Mouse (Mus musculus): ENCODE measurements around the gene Usp39. TPM values are rescaled to one million over a fixed set of nuclear protein-coding genes. Genes with fewer than 3 reads are reported as not detected.

The Usp39 gene
- total RNA-seq (2021) = 10 to 100 TPM; 32.3 to 34.8 TPM

DNA sequence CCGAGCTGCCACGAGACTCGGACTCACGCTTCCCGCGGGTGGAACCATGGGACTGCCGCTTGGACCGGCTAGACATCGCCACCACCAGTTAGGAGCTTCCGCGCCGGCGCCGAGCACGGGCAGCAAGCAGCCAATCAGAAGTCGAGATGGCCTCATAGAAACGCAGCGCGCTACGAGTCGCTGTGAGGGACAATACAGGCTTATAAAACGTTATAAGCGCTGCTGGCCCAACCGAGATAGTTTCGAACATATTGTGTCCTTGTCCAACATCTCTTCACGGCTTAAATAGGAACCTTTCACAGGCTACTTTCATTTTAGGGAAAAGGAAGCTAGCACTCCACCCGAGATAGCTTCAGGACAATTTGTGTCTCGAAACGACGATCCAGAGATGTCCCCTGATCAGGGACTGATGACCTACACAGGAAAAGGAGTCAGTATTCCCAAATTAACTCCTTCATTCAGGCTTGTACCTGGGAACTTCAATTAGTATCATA, at the start of gene Usp39:
Gene Usp39, minus strand, starts transcription at position 111 of the 494 bp plus-strand sequence.
- intact Hi-C loops (cut with DNase I) = no loop called here
- peak; percentile 97 to 98 for DNase-seq (ENCODE audit: low spot score in 2 of 2)

DNA sequence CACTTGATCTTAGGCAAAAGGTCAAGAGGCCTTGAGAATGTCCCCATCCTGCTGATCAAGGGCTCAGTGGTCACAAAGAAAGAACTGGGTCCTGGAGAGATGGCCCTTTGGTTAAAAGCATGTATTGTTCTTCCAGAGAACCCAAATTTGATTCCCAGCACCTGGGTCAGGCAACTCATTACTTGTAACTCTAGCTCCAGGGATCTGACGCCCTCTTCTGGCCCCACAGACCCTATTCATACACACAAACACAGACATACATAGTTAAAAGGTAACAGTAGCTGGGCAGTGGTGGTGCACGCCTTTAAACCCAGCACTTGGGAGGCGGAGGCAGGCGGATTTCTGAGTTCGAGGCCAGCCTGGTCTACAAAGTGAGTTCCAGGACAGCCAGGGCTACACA, 47.4 kb upstream of the Usp39 start:
- no peak for DNase-seq (ENCODE audit: low spot score in 2 of 2)
- intact Hi-C loops (cut with DNase I) = no loop called here

GRCm38 (mm10) chr6:72390795-72391521, 46.0 kb upstream of the Usp39 start:
- no peak for DNase-seq (ENCODE audit: low spot score in 2 of 2)
- intact Hi-C loops (cut with DNase I) = no loop called here

DNA sequence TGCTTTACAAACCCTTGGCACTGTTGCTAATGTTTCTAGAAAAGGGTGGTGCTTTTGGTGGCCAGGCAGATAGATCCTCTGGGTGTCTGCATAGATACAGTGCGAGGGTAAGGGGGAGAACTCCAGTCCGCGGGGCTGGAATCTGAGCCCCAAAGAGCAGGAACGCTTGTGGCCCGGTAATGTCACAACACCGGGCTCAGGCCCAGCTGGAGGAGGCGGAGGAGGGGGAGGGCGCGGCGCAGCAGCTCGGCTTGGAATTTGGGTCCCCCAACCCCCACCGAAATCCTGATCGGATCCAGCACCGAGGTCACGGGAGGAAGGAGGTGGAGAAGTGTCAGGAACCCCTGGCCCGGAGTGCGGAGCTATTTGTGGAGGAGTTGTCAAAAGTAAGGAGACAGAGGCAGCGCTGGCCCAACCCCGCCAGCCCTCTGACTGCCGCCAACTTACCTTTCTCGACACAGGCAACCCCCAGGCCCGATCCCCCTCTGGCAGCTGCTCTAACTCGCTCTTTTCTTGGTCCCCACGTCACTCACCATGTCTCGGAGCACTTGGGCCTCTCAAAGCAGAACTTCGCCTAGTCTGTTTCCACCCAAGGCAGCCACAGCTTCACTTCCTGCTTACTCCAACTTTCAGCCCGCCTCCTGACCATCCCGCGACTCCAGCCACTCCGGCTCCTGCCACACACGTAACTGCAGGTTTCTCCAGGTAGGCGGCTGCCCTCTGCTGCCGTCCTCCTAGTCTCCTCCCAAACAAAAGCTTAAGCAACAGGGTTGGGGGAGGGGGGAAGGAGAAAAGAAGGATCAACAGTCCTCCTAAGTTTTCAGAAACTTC, 45.2 kb upstream of the Usp39 start, which contains the start of gene Vamp8:
Gene Vamp8, minus strand, starts transcription at position 763 of the 831 bp plus-strand sequence.
- DNase-seq (ENCODE audit: low spot score in 2 of 2) = peak in 1 of 2 experiments; percentile 38
- intact Hi-C loops (cut with DNase I) = no loop called here

- no peak for DNase-seq (ENCODE audit: low spot score in 2 of 2)
- intact Hi-C loops (cut with DNase I) = no loop called here
These were observed 44.5 kb upstream of the Usp39 start for GRCm38 (mm10) chr6:72389471-72389940.

DNA sequence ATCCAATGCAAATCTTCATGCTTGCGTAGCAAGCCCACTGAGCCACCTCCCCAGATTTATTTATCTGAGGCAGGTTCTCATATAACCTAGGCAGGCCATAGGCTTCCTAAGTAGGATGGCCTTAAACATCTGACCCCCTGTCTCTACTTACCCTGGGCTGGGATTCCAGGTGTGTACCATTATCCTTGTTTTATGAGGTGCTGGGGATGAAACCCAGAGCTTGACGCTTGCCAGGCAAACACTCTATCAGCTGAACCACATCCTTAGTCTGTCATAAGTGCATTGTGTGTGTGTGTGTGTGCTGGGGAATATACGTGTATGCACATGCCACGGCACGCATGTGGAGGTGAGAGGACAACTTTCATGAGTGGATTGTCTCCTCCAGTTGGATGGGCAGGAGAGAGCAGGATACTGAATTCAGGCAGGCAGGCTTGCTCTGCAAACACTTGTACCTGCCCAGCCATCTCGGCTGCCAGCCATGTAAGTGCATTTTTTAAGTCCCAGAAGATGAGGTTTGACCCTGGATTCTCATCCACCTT, 43.9 kb upstream of the Usp39 start:
- no peak for DNase-seq (ENCODE audit: low spot score in 2 of 2)
- intact Hi-C loops (cut with DNase I) = no loop called here

GRCm38 (mm10) chr6:72388266-72388665, 43.3 kb upstream of the Usp39 start:
- DNase-seq (ENCODE audit: low spot score in 2 of 2) = no peak
- intact Hi-C loops (cut with DNase I) = no loop called here

DNA sequence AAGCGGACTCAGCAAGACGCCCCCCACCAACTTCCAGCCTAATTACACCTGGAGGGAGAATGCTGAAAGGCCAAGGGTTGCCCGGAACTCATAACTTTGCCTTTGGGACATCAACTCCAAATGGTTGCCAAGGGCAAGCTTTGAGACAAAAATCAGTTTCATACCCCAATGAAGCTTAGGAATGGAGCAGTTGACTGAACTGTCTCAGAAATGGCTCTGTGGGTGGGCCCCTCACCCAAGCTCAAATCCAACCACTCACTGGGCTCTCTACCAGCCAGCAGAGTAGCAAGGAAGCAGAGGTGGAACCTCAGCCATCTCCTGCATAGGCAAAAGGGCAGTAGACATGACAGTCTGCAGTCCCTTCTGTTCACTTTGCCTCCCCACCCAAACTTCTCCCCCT, 42.8 kb upstream of the Usp39 start:
- intact Hi-C loops (cut with DNase I) = no loop called here
- no peak for DNase-seq (ENCODE audit: low spot score in 2 of 2)

GRCm38 (mm10) chr6:72386561-72386960, 41.6 kb upstream of the Usp39 start:
- intact Hi-C loops (cut with DNase I) = no loop called here
- DNase-seq (ENCODE audit: low spot score in 2 of 2) = no peak

DNA sequence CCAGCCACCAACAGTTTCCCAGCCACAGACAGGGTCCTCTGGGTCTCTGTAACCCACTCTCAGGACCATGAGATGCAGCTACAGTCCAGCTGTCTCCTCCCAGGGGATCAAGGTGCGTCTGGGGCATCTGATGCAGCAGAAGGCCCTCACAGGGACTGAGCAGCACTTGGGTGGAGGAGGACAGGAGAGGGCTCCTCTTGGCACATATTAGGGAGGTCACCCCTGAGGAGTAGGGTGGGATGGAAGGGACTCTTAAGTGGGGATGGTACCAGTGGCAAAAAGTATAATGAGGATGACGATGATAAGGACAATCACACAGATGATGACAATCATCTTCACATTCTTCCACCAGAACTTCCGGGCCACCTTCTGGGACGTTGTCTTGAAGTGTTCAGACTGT, 40.3 kb upstream of the Usp39 start:
- intact Hi-C loops (cut with DNase I) = no loop called here
- no peak for DNase-seq (ENCODE audit: low spot score in 2 of 2)

GRCm38 (mm10) chr6:72383952-72384351, 39.0 kb upstream of the Usp39 start:
- no peak for DNase-seq (ENCODE audit: low spot score in 2 of 2)
- intact Hi-C loops (cut with DNase I) = no loop called here

DNA sequence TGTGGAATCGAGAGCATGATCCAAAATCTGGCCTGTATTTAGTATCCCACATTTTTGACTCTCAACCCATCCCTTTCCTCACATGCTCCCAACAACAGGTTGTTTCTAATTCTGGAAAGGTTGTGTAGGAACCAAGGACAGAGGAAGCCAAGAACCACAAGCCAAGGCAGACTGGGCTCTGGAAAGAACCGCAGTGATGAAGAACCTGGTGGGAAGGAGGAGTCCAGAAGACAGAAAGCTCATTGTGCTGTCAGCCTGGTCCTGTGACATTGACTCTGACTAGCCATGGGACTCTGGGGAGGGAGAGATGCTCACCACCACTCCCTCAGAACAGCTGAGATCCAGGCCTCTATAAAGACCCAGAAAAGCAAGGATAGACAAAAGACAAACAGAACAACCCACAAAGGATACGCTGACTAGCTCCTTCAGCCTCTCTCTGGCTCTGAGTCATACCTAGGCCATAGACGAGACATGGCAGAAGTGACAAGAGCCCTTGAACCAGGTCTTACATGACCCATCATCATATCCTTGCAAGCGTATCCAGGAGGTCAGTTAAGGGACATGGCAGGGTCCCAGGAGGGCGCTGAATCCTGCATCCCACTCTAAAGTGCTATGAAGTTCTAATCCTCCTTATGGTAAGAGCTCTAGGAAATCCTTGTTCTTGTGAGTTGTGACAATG, 38.3 kb upstream of the Usp39 start:
- intact Hi-C loops (cut with DNase I) = no loop called here
- DNase-seq (ENCODE audit: low spot score in 2 of 2) = no peak

DNA sequence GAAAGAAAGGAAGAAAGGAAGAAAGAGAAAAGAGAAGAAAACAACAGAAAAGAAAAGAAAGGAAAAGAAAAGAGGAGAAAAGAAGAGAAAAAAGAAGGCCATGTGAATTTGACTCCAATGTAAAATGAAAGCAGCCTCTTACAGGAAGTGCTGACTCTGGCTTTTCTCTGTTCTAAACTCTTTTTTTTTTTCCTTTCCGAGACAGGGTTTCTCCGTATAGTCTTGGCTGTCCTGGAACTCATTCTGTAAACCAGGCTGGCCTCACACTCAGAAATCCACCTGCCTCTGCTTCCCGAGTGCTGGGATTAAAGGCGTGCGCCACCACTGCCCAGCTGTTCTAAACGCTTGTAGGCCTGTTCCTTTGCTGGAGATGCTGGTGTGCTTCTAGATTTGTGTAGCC, 37.5 kb upstream of the Usp39 start:
- intact Hi-C loops (cut with DNase I) = no loop called here
- no peak for DNase-seq (ENCODE audit: low spot score in 2 of 2)

GRCm38 (mm10) chr6:72380131-72380770, 35.3 kb upstream of the Usp39 start, which contains the start of gene Vamp5:
TSS of gene Vamp5 (minus strand) at chr6:72380468.
- no peak for DNase-seq (ENCODE audit: low spot score in 2 of 2)
- intact Hi-C loops (cut with DNase I) = no loop called here

DNA sequence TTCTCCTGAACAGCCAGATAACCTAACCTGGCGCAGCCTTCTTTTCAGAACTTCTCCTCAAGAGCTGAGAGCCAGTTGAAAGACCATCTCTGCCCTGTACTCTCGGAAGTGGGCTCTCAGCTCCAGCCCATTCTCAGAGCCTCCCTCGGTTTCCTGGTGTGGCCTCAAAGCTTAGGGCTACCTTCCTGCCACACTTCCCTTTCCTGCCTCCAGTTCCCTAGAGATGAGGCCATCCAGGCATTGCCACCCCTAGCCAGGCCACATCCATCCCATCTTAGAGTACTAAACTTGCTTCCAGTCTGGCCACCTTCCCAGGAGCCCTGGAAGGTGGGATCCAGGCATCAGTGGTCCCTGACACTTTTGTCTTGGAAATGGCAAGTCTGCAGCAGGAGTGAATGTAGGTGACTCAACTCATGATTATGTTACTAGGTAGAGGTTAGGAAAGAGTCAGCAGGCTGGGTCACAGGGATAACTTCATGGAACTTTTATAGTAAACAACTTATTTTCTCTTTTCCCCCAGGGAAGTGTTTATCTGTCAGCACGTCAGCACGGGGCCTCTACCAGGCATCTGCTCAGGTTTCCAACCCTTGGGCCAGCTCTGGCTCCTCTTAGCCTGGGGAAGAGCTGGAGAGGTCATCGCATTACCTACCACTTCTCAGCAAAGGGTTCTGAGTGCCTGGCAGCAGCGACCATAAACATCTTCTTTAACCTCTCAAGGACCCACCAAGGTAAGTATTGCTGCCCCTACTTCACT, 34.6 kb upstream of the Usp39 start:
- intact Hi-C loops (cut with DNase I) = no loop called here
- DNase-seq (ENCODE audit: low spot score in 2 of 2) = no peak

DNA sequence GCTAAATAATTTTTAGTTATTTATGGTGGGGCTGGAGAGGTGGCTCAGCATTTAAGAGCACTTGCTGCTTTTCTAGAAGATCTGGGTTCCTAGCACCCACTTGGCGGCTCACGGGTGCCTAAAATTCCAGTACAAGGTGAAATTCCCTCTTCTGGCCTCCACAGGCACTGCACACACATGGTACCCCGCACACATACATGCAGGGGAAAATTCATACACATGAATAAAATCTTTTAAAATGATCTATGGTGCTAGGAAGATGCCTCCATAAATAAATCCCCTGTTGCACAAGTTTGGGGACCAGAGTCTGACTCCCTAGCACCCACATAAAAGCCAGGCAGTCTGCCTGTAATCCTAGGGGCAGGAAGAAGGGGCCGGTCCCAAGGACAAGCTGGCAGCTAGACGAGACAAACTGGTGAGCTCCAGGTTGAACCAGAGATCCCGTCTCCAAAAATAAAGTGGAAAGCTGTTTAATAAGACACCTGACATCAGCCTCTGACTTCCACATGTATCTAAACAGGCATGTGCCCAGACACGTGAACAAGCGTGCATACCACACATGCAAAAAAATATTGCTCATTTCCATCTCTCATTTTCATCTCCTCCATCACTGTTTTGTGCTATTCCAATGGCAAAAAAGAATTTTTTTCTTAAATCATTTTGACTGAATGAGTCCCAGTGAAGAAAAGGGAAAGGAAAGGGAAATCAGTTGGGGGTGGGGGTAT, 33.7 kb upstream of the Usp39 start:
- intact Hi-C loops (cut with DNase I) = no loop called here
- no peak for DNase-seq (ENCODE audit: low spot score in 2 of 2)

- intact Hi-C loops (cut with DNase I) = no loop called here
- no peak for DNase-seq (ENCODE audit: low spot score in 2 of 2)
These were observed 30.0 kb upstream of the Usp39 start for GRCm38 (mm10) chr6:72374820-72375563.

Measured in left cerebral cortex, postnatal 25 days (tissue).